Mouse (Mus musculus) embryonic fibroblast, embryonic 13.5 days (primary cell): ENCODE measurements around the gene Mgat5b.

Experiments used
- CTCF ChIP-seq: IDR thresholded peaks from 2 replicates; pipeline ENCODE4 v1.5.1; 2011; ENCODE audit warnings: mild to moderate bottlenecking, control low read depth, low read length, moderate library complexity, borderline replicate concordance; ENCODE audit not compliant: insufficient read depth
- POLR2A ChIP-seq: IDR thresholded peaks from 2 replicates; pipeline ENCODE4 v1.6.1; 2011; ENCODE audit warnings: low read depth, mild to moderate bottlenecking, control low read depth, low read length, moderate library complexity

DNA sequence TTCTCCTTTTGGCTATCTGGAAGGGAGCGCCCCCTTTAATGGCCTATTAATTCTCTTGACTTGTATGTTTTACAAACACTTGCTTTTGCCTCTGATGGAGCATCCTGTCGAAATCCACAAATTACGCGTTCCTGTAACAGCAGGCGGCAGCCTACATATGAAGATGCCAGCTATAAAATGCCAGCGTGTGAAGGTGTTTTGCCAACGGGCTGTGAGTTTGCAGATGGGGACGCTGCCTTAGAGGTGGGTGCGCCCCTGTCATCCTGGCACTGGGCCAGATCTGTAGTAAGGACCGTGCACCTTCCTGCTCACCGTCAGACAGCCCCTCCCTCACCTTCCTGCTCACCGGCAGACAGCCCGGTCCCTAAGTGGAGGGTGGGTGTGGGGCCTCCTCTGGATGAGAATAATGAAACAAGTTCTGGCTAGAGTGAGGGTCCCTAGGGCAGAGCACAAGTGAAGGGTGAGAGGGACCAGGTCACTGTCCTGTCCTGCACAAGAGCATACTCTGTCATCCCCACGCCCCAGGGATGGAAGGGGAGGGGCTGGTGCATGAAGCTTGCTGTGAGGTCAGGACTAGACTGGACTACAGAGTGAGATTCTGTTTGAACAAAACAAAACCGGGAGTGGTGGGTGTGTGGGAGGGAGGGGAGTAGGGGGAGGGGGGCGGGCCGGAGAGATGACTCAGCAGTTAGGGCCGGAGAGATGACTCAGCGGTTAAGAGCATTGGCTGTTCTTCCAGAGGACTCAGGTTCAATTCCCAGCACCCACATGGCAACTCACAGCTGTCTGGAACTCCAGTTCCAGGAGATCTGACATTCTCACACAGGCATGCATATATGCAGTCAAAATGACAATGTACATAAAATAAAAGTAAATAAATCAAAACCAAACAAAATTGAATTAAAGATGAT lies 24.9 kb upstream of the Mgat5b start:
- TF ChIP-seq CTCF: no peak
- TF ChIP-seq POLR2A: no peak
